Mouse (Mus musculus) liver (tissue): ENCODE results near the gene Gen1.

Experiments used
- DNase-seq: peaks from one replicate; pipeline ENCODE4 v3.0.0-alpha.2; 2020; ENCODE audit warnings: mixed read lengths

Gen1 gene

GRCm38 (mm10) chr12:11223090-11223489 is 42.5 kb downstream of the Gen1 start:
- DNase-seq = no peak

GRCm38 (mm10) chr12:11222566-11222965 is 43.0 kb downstream of the Gen1 start:
- DNase-seq = no peak

- no peak for DNase-seq
Observed at GRCm38 (mm10) chr12:11221524-11222330, 43.9 kb downstream of the Gen1 start.

- DNase-seq = no peak
Observed at GRCm38 (mm10) chr12:11217726-11218250, 47.8 kb downstream of the Gen1 start.

GRCm38 (mm10) chr12:11216454-11216853 is 49.1 kb downstream of the Gen1 start:
- DNase-seq = no peak

GRCm38 (mm10) chr12:11215555-11215954 is 50.0 kb downstream of the Gen1 start:
- DNase-seq = no peak

GRCm38 (mm10) chr12:11214776-11215175 is 50.8 kb downstream of the Gen1 start:
- no peak for DNase-seq

- DNase-seq = no peak
Observed at GRCm38 (mm10) chr12:11212881-11213280, 52.7 kb downstream of the Gen1 start.

GRCm38 (mm10) chr12:11210361-11210760 is 55.2 kb downstream of the Gen1 start:
- DNase-seq = no peak

- no peak for DNase-seq
Observed at GRCm38 (mm10) chr12:11209636-11210035, 56.0 kb downstream of the Gen1 start.

GRCm38 (mm10) chr12:11208872-11209271 is 56.7 kb downstream of the Gen1 start, which contains the start of gene Msgn1:
TSS of gene Msgn1 (minus strand) at chr12:11208972.
- no peak for DNase-seq

- DNase-seq = no peak
Observed at GRCm38 (mm10) chr12:11206321-11206720, 59.3 kb downstream of the Gen1 start.

- DNase-seq = no peak
Observed at GRCm38 (mm10) chr12:11203694-11204665, 61.6 kb downstream of the Gen1 start.

- no peak for DNase-seq
Observed at GRCm38 (mm10) chr12:11202476-11202875, 63.1 kb downstream of the Gen1 start.

GRCm38 (mm10) chr12:11200711-11201110 is 64.9 kb downstream of the Gen1 start:
- no peak for DNase-seq

- DNase-seq = no peak
Observed at GRCm38 (mm10) chr12:11198551-11198950, 67.0 kb downstream of the Gen1 start.

GRCm38 (mm10) chr12:11198026-11198425 is 67.6 kb downstream of the Gen1 start:
- DNase-seq = no peak

GRCm38 (mm10) chr12:11196830-11197229 is 68.8 kb downstream of the Gen1 start:
- no peak for DNase-seq

GRCm38 (mm10) chr12:11196142-11196597 is 69.4 kb downstream of the Gen1 start:
- peak; percentile 61 for DNase-seq

GRCm38 (mm10) chr12:11195031-11195430 is 70.6 kb downstream of the Gen1 start:
- DNase-seq = no peak
